Mouse (Mus musculus) erythroid progenitor cell, adult 5-6 weeks (primary cell): ENCODE measurements around the gene Grcc10. TPM values are rescaled to one million over a fixed set of nuclear protein-coding genes. Genes with fewer than 3 reads are reported as not detected.
A peak's percentile ranks its signal among the peaks of the same experiment; 100 is the strongest.

Experiments
- ATAC-seq: replicated peaks from 2 replicates; pipeline ENCODE4 v1.8.0; 2016; ENCODE audit warnings: moderate number of reproducible peaks, mild to moderate bottlenecking, moderate TSS enrichment, inconsistent platforms; ENCODE audit not compliant: poor library complexity, low FRiP score, severe bottlenecking
- total RNA-seq, 2 experiments: library from RNA; stranded (forward) in 1 of 2; stranded (reverse) in 1 of 2; fragments of 150-400 nt in 1 of 2; fragments of 186-747, 209-891 nt in 1 of 2; gene quantifications; 2 replicates each; pipeline versions ENCODE4 v1.2.3 to v1.2.4; 2015 to 2017; ENCODE audit warnings: low replicate concordance in 2 of 2

Grcc10 gene
- total RNA-seq, 2 experiments from 2014 or later, result 23.3 to 26.0 TPM

DNA sequence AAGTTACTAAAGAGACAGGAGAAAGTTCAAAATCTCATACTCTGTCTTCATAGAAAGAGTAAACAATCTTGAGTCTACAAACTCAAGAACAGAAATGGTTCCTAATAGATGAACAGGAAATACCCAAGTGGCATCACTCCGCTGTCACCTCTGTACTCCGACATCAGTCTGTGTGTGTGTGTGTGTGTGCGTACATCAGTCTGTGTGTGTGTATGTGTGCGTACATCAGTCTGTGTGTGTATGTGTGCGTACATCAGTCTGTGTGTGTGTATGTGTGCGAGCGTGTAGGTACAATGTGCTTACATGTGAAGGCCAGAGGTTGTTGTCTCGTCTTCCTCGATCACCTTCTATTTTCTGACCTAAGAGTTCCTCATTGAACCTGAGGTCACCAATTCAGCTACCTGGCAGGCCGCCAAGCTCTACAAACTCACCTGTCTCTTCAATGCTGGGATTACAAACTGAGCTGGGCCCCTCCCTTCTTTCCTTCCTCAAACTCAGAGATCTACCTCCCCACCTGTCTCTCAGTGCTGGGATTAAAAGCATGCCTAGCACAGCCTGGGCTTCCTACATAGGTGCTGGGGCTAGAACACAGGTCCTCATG, 32.8 kb downstream of the Grcc10 start:
- ATAC-seq, result no peak

DNA sequence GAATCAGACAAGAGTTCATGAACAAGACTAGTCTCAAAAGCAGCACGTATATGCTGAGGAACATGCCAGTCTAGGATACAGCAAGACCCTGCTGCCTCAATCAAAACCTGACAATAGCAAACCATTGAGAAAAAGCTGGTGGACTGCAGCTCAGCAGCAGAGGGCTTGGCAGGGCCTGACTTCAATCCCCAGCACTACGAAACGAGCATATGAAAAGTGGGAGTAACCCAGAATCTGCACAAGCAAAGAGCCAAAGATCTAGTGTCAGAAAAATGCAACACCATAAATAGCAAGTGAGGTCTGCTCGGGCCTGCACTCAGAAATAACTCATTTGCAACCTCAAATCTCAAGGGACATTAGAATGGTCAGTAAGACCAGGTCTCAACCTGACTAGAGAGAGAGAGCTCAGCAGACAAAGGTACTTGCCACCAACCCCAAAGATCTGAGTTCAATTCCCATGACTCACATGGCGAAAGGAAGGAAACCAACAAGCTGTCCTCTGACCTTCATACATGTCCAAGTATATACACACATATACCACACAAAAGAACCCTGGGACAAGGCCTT, 35.0 kb downstream of the Grcc10 start:
- no peak for ATAC-seq

DNA sequence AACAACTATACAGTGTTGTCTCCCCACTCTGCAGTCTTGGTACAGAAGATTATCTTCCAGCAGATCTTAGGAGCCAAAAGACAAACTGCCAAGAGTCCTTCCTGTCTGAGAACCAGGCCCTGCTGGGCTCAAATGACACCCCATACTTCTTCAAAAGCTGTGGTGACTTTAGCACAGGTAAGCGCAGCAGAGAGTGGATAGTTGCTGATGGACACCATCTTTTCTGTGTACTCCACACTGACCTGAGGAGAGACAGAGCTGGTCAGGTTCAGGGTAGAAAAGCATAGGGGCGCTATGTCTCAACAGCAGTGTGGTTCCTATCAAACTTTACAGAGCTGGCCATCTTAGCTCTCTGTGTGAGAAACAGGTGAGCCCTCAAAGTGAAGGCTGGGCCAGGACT, 36.8 kb downstream of the Grcc10 start:
- ATAC-seq, result no peak

DNA sequence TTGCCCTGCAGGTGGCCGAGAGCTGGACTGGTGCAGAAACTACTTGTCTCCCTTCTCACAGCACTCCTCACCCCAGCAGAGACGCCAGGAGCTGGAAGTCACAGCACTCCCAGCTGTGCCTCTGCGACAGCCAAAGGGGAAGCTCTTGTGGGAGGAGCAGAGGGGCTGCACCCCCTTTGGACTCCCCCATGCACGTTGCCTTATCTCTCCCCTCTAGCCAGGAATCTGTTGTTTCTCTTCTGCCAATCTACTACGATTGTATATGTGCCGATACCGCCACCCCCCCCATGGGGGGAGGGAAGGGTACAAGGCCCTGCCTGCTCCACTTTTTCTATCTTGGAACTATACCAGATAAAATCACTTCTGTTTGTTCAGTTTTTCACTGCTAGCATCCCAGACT, 37.4 kb downstream of the Grcc10 start:
- ATAC-seq, result no peak

DNA sequence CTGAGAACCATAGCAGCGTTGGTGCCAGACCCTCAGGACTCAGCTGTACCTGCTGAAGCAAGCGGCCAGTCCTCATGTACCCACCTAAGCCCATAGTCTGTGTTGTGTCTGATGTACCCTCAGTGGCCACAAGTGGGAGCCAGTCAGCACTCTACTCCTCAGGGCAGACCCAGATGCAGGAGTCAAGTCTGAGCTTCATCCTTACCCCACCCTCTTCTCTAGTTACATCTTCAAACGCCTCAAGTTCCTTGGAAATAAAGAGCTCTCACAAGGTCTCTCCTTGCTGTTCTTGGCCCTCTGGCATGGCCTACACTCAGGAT, 38.4 kb downstream of the Grcc10 start:
- ATAC-seq, result peak; percentile 76

DNA sequence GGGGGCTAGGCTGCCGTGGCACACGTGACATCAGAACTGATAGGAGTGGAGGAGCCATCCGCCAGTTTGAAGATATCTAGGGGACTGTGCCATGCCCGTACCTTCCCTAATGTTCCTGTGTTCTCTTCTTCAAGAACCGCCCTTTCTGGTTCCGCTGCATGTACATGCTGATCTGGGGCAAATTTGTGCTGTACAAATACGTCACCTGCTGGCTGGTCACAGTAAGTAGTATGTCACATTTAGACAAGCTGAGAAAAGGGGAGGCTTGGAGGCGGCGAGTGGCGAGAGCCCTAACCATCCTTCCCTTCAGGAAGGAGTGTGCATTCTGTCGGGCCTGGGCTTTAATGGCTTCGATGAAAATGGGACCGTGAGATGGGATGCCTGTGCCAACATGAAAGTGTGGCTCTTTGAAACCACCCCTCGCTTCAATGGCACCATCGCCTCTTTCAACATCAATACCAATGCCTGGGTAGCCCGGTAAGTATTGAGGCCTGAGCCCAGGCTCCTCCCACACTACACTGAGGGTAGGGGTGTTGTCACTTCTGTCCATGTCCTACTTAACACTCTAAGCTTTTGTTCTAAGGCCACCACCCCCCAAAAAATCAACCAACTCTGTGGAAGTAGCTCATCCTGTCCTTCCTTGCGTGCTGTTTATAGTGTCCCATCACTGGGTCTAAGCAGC, 38.9 kb downstream of the Grcc10 start:
- ATAC-seq, result no peak

DNA sequence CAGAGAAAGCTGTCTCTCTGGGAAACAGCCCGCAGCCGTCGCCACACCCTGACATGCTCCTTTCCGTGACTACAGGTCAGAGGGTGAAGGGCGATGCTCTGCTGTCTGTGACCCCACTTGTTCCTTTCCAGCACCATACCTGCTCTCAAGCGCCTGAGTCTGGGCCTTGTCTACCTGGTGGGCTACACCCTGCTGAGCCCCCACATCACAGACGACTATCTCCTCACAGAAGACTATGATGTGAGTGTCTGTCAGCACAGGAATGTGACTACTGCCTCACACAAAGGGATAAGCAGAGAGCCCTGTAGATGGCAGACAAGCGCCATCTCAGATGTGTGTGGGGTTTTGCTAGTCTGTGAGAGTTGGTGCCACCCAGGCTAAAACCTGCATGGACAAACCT, 39.8 kb downstream of the Grcc10 start:
- ATAC-seq, result no peak

DNA sequence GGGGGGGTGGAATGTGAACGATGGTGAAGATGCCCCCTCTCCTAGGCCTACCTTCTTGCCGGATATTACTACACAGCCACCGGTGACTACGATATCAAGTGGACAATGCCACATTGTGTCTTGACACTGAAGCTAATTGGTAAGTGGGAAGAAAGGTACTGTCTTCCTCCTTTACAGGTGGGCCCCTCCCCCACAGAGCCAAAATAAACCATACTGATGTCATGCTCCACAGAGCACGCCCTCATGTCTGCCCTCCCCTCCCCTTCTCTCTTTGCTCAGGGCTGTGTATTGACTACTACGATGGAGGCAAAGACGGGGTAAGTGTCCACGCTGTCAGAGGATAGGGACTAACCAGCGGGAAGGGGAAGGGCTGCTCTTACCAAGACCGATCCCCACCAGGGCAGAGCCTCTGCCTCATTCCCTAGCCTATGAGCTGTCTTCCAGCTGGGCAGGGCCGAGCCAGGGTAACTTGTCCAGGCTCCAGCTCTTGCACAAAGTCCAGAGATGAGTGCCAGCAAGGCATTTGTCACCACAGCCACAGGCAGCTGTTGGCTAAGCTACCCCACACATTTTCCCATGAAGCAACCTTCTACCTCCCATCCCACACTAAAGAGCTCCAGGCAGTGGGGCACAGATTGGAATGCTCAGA, 41.1 kb downstream of the Grcc10 start:
- no peak for ATAC-seq

DNA sequence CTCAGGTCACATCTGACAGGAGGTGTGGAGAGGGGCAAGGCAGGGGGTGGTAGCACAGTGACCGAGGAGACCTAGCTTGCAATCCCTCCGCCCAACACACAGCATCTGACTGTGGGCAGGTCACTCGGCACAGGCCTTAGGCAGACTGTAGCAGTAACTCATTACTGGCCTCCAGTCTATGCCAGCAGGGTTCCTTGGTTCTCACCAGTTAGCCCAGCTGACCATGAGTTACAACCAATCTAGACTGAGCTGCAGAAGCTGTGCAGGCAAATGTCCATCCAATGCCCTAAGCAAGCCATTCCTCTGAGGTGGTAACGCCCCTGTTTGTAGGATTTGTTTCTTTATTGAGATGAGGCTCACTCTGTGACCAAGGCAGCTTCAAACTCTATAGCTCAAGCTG, 41.8 kb downstream of the Grcc10 start:
- ATAC-seq, result no peak

DNA sequence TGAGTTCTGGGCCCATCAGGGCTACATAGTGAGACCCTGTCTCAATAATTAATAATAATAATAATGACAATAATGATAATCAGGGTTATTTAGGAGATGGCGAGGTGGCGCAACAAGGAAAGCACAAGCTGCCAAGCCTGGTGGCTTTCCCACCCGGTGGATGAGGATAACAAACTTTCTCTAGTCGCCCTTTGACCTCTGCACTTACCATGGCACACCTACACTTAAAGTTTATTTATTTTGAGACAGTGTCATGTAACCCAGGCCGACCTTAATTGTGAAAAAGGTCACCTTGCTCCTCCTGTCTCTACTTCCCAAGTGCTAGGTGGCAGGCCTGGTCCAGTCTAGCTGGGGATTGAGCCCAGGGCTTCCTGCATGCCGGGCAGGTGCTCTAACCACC, 42.4 kb downstream of the Grcc10 start:
- no peak for ATAC-seq

DNA sequence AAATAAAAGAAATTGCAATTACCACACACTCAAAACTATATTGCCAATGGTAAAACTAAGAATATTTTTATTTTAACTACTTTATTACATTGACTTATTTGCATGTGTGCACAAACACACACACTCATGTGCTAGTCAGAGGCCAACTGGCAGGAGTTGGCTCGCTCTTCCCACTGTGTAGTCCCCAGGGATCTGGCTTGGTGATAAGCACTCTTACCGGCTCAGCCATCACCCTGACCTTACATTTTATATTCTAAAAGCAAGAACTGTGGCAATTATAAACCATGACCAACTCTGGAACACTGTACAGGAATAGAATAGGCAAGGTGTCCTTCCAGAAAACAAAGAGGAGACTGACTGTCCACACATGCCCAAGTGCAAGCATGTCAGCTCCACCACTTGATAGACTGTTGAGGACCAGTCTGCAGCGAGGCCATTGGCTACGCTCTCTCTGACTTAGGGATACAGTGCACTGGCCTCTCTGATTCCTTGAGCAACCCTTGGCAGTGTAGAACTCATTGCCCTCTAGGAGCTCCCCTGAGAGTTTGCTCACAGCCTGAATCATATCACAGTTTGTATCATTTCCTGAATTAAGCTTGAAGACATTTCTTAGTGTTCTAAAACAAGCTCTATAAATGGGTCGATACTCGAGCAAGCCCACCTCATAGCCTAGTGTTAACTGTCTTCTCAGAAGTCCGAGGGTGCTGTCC, 44.6 kb downstream of the Grcc10 start:
- no peak for ATAC-seq

DNA sequence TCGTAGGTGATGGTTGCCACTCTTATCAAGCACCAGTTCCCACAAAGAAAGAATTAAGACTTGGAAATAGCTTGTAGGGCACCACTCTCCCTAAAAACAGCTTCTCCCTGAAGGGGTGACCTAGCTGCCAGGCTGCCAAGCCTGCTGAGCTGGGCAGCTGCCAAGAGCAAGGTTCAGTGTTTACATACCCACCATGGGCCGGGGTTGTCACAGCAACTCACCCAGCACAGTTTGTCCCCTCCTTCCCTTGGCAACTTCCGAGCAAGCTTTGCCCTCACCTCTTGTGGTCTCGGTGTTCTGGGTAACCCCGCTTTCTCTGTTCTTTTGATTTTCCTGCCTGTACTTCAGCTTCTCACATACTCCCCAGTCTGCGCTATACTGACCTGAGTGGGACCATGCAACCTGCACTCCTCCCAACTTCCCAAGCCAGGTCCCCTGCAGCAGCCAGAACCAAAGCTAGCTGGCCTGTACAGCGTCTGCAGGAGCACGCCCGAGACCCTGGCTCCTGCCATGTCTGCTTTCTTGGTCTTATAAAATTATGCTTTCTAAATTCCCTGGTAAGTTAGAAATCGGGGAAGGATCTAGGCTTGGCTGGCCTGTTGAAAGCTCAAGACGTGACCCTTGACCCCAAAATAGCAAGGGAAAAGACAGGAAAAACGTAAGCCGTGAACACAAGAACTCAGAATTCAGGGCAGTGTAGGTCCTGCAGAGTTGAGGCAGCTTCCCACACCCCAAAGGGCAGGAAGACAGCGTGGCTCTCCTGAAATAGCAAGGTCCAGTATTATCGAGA, 46.8 kb downstream of the Grcc10 start:
- no peak for ATAC-seq

DNA sequence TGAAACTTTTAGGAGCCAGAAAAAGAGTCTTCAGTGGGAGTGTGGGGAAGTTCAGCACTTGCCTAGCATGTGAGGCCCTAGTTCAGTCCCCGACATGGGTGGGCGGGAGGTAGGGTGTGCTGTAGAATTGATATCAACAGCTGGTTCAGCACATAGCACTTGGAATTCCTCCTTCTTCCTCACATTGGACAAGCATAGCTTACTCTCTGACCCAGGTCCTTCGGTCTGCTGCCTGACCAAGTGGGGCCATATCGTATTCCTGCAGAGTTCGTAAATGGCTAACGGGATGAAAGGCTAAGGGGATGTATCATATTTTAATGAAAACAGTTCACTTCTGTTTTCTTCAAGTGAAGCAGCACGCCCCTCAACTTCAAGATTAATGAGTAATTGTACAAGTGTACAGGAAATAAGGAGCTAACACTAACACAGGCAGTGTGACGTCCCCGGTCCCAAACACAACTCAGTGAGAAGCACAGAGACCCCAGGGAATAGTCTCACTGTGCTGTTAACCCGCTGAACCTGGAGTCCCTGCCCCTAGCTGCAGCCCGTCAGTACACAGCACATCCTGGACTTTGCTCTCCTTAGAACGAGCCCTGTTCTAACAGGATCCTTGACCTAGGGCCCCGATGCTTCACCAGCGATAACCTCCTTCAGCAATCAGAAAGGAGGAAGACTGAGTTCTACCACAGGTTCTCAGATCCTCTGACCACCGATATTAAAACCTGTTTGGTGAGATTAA, 47.8 kb downstream of the Grcc10 start:
- no peak for ATAC-seq

DNA sequence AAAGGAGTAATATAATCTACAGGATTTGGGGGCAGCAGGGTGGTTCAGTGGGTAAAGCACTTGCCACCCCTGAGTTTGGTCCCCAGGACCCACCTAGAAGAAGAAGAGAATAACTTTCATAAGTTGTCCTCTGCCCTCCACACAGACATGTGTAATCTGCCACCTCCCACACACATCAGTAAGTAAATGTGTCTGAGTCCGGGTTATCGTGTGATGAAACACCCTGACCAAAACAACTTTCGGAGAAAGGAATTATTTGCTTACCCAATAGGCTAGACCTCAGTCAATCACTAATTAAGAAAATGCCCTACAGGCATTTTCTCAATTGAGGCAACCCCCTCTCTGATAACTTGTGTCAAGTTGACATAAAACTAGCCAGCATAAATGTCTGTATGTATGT, 50.7 kb downstream of the Grcc10 start:
- ATAC-seq, result no peak

Other genes with a start within 250 kb of the Grcc10 start
- gene C1rl, start 248.3 kb downstream of the Grcc10 start, total RNA-seq (2015; ENCODE audit: low replicate concordance), result 1.8 and 4.2 TPM in 2 replicates
- 0.39 and 0.91 TPM in 2 replicates for gene C1rl, start 248.3 kb downstream of the Grcc10 start, total RNA-seq (2017; ENCODE audit: low replicate concordance)
- 5.4 TPM in 1 of 2 replicates, not detected in the other for gene C1ra, start 229.0 kb downstream of the Grcc10 start, total RNA-seq (2015; ENCODE audit: low replicate concordance)
- 0.51 and 2.4 TPM in 2 replicates for gene C1ra, start 229.0 kb downstream of the Grcc10 start, total RNA-seq (2017; ENCODE audit: low replicate concordance)
- gene C1s1, start 199.0 kb downstream of the Grcc10 start, total RNA-seq (2015; ENCODE audit: low replicate concordance), result 0.84 TPM in 1 of 2 replicates, not detected in the other
- 1.4 TPM in 1 of 2 replicates, not detected in the other for gene C1s1, start 199.0 kb downstream of the Grcc10 start, total RNA-seq (2017; ENCODE audit: low replicate concordance)
- not detected in 2 replicates for gene C1rb, start 171.1 kb downstream of the Grcc10 start, total RNA-seq (2015; ENCODE audit: low replicate concordance)
- gene C1rb, start 171.1 kb downstream of the Grcc10 start, total RNA-seq (2017; ENCODE audit: low replicate concordance), result not detected in 2 replicates
- gene C1s2, start 105.3 kb downstream of the Grcc10 start, total RNA-seq (2015; ENCODE audit: low replicate concordance), result not detected in 2 replicates
- gene C1s2, start 105.3 kb downstream of the Grcc10 start, total RNA-seq (2017; ENCODE audit: low replicate concordance), result not detected in 2 replicates
- gene Lpcat3, start 78.3 kb downstream of the Grcc10 start, total RNA-seq (2015; ENCODE audit: low replicate concordance), result 452 and 538 TPM in 2 replicates
- gene Lpcat3, start 78.3 kb downstream of the Grcc10 start, total RNA-seq (2017; ENCODE audit: low replicate concordance), result 191 and 249 TPM in 2 replicates
- 103 and 153 TPM in 2 replicates for gene Emg1, start 29.2 kb downstream of the Grcc10 start, total RNA-seq (2015; ENCODE audit: low replicate concordance)
- 69.4 and 86.4 TPM in 2 replicates for gene Emg1, start 29.2 kb downstream of the Grcc10 start, total RNA-seq (2017; ENCODE audit: low replicate concordance)
- gene Phb2, start 29.0 kb downstream of the Grcc10 start, total RNA-seq (2015; ENCODE audit: low replicate concordance), result 61.2 and 143 TPM in 2 replicates
- 76.0 and 79.9 TPM in 2 replicates for gene Phb2, start 29.0 kb downstream of the Grcc10 start, total RNA-seq (2017; ENCODE audit: low replicate concordance)
- 39.3 and 91.8 TPM in 2 replicates for gene Ptpn6, start 2.7 kb downstream of the Grcc10 start, total RNA-seq (2015; ENCODE audit: low replicate concordance)
- 91.8 and 94.2 TPM in 2 replicates for gene Ptpn6, start 2.7 kb downstream of the Grcc10 start, total RNA-seq (2017; ENCODE audit: low replicate concordance)
- gene Gm45234, start 14.6 kb upstream of the Grcc10 start, total RNA-seq (2015; ENCODE audit: low replicate concordance), result not detected in 2 replicates
- gene Gm45234, start 14.6 kb upstream of the Grcc10 start, total RNA-seq (2017; ENCODE audit: low replicate concordance), result not detected in 2 replicates
- gene Atn1, start 15.2 kb upstream of the Grcc10 start, total RNA-seq (2015; ENCODE audit: low replicate concordance), result 9.4 and 13.8 TPM in 2 replicates
- gene Atn1, start 15.2 kb upstream of the Grcc10 start, total RNA-seq (2017; ENCODE audit: low replicate concordance), result 0.15 and 0.51 TPM in 2 replicates
- gene Eno2, start 28.3 kb upstream of the Grcc10 start, total RNA-seq (2015; ENCODE audit: low replicate concordance), result not detected in 2 replicates
- gene Eno2, start 28.3 kb upstream of the Grcc10 start, total RNA-seq (2017; ENCODE audit: low replicate concordance), result not detected in 2 replicates
- gene Lrrc23, start 38.4 kb upstream of the Grcc10 start, total RNA-seq (2015; ENCODE audit: low replicate concordance), result not detected in 2 replicates
- not detected in 2 replicates for gene Lrrc23, start 38.4 kb upstream of the Grcc10 start, total RNA-seq (2017; ENCODE audit: low replicate concordance)
- gene Spsb2, start 67.3 kb upstream of the Grcc10 start, total RNA-seq (2015; ENCODE audit: low replicate concordance), result 3.4 and 9.7 TPM in 2 replicates
- 7.6 and 8.2 TPM in 2 replicates for gene Spsb2, start 67.3 kb upstream of the Grcc10 start, total RNA-seq (2017; ENCODE audit: low replicate concordance)
- gene Tpi1, start 72.9 kb upstream of the Grcc10 start, total RNA-seq (2015; ENCODE audit: low replicate concordance), result 19.1 and 64.1 TPM in 2 replicates
- gene Tpi1, start 72.9 kb upstream of the Grcc10 start, total RNA-seq (2017; ENCODE audit: low replicate concordance), result 17.7 and 17.9 TPM in 2 replicates
- 35.6 and 60.5 TPM in 2 replicates for gene Usp5, start 88.1 kb upstream of the Grcc10 start, total RNA-seq (2015; ENCODE audit: low replicate concordance)
- gene Usp5, start 88.1 kb upstream of the Grcc10 start, total RNA-seq (2017; ENCODE audit: low replicate concordance), result 41.2 and 53.1 TPM in 2 replicates
- gene Cdca3, start 88.2 kb upstream of the Grcc10 start, total RNA-seq (2015; ENCODE audit: low replicate concordance), result 529 and 565 TPM in 2 replicates
- 409 and 459 TPM in 2 replicates for gene Cdca3, start 88.2 kb upstream of the Grcc10 start, total RNA-seq (2017; ENCODE audit: low replicate concordance)
- not detected in 2 replicates for gene Gnb3, start 98.9 kb upstream of the Grcc10 start, total RNA-seq (2015; ENCODE audit: low replicate concordance)
- not detected in 2 replicates for gene Gnb3, start 98.9 kb upstream of the Grcc10 start, total RNA-seq (2017; ENCODE audit: low replicate concordance)
- gene P3h3, start 116.4 kb upstream of the Grcc10 start, total RNA-seq (2015; ENCODE audit: low replicate concordance), result 1.1 and 2.5 TPM in 2 replicates
- 0.83 and 3.0 TPM in 2 replicates for gene P3h3, start 116.4 kb upstream of the Grcc10 start, total RNA-seq (2017; ENCODE audit: low replicate concordance)
- not detected in 2 replicates for gene Gpr162, start 122.6 kb upstream of the Grcc10 start, total RNA-seq (2015; ENCODE audit: low replicate concordance)
- not detected in 2 replicates for gene Gpr162, start 122.6 kb upstream of the Grcc10 start, total RNA-seq (2017; ENCODE audit: low replicate concordance)
- 4.3 and 12.2 TPM in 2 replicates for gene Cd4, start 146.8 kb upstream of the Grcc10 start, total RNA-seq (2015; ENCODE audit: low replicate concordance)
- 5.0 and 6.8 TPM in 2 replicates for gene Cd4, start 146.8 kb upstream of the Grcc10 start, total RNA-seq (2017; ENCODE audit: low replicate concordance)
- 1.8 TPM in 1 of 2 replicates, not detected in the other for gene Lag3, start 170.3 kb upstream of the Grcc10 start, total RNA-seq (2015; ENCODE audit: low replicate concordance)
- 0.90 TPM in 1 of 2 replicates, not detected in the other for gene Lag3, start 170.3 kb upstream of the Grcc10 start, total RNA-seq (2017; ENCODE audit: low replicate concordance)
- gene Ptms, start 178.7 kb upstream of the Grcc10 start, total RNA-seq (2015; ENCODE audit: low replicate concordance), result 15.5 and 20.5 TPM in 2 replicates
- 7.9 and 18.6 TPM in 2 replicates for gene Ptms, start 178.7 kb upstream of the Grcc10 start, total RNA-seq (2017; ENCODE audit: low replicate concordance)
- gene Mlf2, start 190.0 kb upstream of the Grcc10 start, total RNA-seq (2015; ENCODE audit: low replicate concordance), result 44.0 and 45.3 TPM in 2 replicates
- 18.5 and 42.2 TPM in 2 replicates for gene Mlf2, start 190.0 kb upstream of the Grcc10 start, total RNA-seq (2017; ENCODE audit: low replicate concordance)
- gene Cops7a, start 224.2 kb upstream of the Grcc10 start, total RNA-seq (2015; ENCODE audit: low replicate concordance), result 14.3 and 17.3 TPM in 2 replicates
- gene Cops7a, start 224.2 kb upstream of the Grcc10 start, total RNA-seq (2017; ENCODE audit: low replicate concordance), result 4.1 and 4.9 TPM in 2 replicates